Mouse (Mus musculus): ENCODE data around the gene Gm26602. TPM values are rescaled to one million over a fixed set of nuclear protein-coding genes. Genes with fewer than 3 reads are reported as not detected.

Gm26602 gene
- polyA plus RNA-seq (2012; rRNA removed): not detected in 2 replicates

DNA sequence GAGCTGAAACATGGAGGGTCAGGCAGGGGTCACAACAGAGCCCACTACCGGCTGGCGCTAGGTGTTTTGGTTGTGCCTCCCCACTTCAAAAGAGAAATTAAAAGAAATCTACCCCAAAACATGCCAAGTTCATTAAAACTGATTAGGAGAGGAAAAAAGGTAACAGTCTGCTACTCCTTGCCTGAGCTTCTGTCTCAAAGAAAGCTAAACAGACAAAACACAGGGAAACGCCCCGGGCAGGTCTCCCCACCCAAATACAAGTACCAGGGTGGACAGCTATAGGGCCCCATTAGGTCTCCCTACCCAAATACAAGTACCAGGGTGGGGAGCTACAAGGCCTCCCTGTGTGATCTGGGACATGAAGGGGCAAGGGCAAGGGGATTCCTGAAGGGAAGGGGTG is at the start of gene Gm26602:
Gm26602 (plus strand) TSS at position 301 of the 400 bp plus-strand sequence.

DNA sequence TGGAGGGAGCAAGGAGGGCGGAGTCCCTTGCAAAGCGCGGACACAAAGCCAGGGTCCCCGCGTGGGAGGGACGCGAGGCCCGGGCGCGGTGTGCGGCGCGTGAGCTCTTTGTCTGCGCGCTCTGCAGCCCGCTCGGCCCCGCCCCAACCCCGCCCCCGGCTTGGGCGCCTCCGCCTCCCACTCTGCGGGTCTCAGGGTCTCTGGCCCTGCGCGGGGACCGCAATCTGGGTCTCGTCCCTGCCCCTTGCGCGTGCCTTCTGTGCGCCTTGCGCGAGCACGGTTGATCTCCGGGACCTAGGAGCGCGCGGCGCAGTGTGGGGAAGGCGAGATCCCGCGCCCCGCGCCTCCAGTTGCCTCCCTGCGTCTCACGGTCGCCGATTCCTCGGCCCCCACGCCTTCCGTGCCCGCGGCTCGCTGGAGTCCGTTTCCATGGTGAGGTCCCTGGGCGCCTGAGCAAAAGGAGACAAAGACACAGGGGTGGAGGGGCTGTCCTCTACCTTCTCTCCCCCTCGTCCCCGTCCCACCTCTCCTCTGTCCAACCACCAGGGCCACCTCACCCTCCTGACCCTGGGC is 36.3 kb upstream of the Gm26602 start, which contains the start of the genes Prtn3 and Plppr3:
Prtn3 (plus strand) TSS at position 187 of the 573 bp plus-strand sequence.
Plppr3 (minus strand) TSS at position 345 of the 573 bp plus-strand sequence.

DNA sequence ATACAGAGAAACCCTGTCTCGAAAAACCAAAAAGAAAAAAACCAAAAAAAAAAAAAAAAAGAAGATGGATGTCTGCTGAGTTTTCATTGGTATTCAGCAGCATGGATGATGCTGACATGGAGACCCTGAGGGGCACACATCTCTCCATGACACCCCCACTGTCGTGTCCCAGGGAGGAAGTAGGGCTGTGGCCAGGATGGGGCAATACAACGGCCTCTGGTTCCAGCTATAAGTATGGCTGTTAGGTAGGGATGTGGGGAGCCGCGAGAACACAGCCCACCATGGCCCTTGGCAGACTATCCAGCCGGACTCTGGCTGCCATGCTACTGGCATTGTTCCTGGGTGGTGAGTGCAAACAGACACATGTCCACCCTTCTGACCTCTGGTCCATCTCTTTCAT is 24.6 kb upstream of the Gm26602 start, which contains the start of gene Elane:
Elane (plus strand) TSS at position 194 of the 400 bp plus-strand sequence.

DNA sequence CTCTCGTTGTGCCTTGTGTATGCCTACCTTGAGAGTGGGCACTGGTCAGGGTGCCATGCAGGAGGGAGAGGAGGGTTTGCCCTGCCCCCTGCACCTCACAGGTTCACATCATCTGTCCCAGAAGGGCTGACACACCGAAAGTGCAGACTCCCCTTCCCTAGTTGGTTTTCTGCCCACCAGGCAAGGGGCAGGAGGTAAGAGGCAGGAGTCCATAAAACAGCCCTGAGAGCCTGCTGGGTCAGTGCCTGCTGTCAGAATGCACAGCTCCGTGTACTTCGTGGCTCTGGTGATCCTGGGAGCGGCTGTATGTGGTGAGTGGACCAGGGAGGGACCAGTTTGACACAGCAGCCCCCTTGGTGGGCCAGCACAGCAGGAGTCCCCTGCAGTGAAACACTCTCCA is 20.0 kb upstream of the Gm26602 start, which contains the start of gene Cfd:
Cfd (plus strand) TSS at position 184 of the 400 bp plus-strand sequence.

DNA sequence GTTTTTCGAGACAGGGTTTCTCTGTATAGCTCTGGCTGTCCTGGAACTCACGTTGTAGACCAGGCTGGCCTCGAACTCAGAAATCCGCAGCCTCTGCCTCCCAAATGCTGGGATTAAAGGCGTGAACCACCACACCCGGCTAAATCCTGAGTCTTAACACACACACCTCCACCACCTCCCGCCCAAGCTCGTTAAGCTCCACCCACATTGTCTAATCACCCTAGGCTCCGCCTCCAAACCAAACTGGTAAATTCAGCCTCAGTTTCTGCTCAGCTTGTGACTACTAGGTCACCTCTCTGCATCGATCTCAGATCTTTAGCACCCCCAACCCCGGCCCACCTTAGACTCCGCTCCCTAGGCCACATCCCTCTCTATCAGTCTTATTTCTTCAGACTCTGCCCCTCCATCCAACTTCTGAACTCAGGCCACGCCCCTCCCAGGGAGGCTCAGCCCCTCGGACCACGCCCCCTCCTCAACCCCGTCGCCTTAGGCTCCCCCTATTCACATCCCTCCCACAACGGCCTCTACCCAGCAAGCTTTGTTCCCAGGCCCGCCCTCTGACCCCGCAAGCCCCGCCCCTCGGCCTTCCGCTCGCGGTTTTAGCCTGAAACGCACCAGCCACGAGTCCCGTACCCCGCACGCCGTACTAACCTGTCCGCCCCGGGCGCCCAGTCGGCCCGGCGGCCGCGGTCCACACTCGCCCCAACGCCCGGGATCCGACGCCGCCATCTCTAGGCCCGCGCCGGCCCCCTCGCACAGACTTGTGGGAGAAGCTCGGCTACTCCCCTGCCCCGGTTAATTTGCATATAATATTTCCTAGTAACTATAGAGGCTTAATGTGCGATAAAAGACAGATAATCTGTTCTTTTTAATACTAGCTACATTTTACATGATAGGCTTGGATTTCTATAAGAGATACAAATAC is 2.2 kb upstream of the Gm26602 start, which contains the start of gene Med16:
Med16 (minus strand) TSS at position 757 of the 925 bp plus-strand sequence.

DNA sequence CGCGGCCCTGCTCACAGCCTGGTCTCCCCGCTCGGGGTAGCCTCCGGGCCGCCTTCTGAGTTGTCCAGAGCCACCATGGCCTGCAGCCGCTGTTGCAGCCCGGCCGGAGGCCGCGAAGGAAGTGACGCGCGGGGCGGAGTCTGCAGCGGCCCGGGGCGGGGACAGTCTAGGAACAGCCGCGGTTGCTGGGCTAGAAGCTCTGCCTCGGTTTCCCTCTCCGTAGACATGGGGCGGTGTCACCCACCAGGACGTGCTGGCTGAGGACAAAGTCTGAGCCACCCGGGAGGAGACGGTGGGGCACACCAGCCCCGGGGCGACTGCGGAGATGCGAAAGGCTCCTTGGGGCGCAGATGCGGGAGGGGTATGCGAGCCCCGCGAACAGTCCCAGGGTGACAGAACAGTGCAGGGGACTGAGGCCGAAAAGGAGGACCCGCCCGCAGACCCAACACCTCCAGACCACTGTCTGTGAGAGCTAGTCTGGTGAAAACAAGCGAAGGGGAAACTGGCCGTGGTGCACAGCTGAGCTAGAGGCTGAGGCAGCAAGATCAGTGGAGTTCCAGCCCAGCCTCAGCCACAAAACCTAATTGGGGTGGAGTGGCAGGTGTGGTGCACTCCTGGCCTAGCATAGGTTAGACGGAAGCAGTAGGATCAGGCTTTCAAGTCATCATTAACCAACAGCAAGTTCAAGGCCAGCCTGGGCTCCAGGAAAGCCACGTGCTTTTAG is 6.3 kb downstream of the Gm26602 start, which contains the start of gene Kiss1r:
Kiss1r (plus strand) TSS at position 164 of the 724 bp plus-strand sequence.

DNA sequence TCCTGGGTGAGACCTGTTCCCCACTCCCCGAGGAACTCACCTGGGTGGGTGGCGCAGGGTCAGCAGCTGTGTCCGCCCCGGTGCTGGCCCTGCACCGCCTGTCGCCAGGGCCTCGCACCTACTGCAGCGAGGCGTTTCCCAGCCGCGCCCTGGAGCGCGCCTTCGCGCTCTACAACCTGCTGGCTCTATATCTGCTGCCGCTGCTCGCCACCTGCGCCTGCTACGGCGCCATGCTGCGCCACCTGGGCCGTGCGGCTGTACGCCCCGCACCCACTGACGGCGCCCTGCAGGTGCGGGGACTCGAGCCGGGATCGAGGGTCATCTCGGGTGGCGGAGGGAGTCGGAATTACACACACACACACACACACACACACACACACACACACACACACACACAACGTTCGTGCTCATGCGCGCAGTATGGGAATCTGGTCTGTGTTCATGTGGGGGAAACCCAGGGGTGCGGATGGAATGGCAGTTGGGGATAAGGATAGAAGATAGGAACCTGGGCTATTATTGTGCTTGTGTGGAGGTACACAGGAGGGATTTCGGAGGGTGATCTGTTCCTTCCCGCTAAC is 10.4 kb downstream of the Gm26602 start, which contains the start of gene R3hdm4:
R3hdm4 (minus strand) TSS at position 251 of the 578 bp plus-strand sequence.

DNA sequence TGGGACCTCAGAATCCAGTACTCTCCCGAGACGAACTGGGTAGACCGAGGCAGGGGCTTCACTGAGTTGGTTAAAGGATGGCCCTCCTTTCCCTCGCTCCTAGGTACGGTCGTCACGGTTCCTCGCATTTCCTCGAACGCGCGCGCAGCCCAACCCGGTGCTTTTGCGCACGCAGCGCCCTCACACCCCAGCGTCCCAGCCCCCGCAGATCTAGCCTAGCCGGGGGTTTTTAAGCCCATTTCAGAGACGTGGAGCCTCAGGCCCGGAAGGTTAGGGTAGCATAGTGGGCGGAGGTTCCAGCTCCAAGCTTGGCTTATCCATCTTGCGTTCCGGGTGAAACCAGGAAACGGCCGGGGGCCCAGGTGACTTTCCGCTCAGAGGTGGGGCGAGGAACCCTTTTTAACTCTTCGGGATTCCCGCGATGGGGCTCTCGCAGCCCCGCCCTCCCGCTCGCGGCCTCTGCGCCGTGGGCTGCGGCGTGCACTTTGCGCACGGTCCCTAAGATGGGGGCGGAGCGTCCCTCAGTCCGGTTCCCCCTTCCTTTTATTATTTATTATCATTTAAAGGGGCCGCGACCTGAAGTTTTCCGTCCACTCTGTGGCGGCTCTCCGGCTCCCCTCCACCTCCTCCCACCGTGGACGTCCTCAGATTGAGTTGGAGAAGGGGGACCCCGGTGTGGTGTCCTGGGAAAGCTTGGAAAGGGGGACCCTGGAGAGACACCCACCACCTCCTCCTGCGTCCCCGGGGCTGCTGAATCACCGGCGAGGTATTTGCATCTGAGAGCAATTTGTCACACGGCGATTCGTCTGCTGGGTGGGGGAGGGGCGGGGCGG is 16.1 kb downstream of the Gm26602 start, which contains the start of gene Arid3a:
Arid3a (plus strand) TSS at position 553 of the 833 bp plus-strand sequence.

DNA sequence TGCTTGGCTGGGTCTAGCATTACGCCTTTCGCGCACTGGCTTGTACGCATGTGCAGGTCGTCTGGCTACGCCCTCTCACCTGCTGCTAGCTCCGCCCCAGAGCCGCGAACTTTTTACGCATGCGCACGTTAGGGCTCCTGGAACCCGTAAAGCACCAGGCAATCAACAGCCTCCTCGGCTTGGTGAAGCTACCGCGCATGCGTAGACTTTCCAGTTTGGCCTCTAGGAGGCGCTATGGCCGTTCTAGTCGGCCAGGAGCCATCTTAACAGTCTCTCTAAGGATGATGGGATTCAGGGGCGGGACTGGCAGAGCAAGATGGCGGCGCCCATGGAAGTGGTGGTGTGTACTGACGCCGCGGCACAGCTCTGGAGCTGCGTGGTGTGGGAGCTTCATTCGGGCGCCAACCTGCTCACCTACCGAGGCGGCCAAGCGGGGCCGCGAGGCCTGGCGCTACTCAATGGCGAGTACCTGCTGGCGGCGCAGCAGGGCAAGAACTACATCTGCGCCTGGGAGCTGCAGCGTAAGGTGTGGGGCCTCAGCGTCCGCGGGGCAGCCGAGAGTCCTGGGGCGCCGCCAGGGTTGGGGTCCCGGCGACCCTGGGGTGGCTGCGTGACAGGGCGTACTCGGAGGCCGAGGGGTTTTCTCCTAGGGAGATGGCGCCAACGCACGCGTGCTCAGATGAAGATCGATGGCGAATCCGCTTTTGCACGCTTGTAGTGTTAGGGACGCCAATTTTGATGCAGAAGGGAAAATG is 49.4 kb downstream of the Gm26602 start, which contains the start of gene Wdr18:
Wdr18 (plus strand) TSS at position 306 of the 755 bp plus-strand sequence.

Other genes starting within 250 kb of the Gm26602 start
- 0.37 and 0.41 TPM in 2 replicates for gene Madcam1, start 246.3 kb upstream of the Gm26602 start, polyA plus RNA-seq (2012; rRNA removed)
- gene Tpgs1, start 241.5 kb upstream of the Gm26602 start, polyA plus RNA-seq (2012; rRNA removed): 157 and 195 TPM in 2 replicates
- 105 and 140 TPM in 2 replicates for gene Cdc34, start 228.7 kb upstream of the Gm26602 start, polyA plus RNA-seq (2012; rRNA removed)
- gene Gzmm, start 221.8 kb upstream of the Gm26602 start, polyA plus RNA-seq (2012; rRNA removed): 0.38 and 0.59 TPM in 2 replicates
- gene Bsg, start 206.4 kb upstream of the Gm26602 start, polyA plus RNA-seq (2012; rRNA removed): 812 and 1,288 TPM in 2 replicates
- gene Hcn2, start 194.2 kb upstream of the Gm26602 start, polyA plus RNA-seq (2012; rRNA removed): 15.6 and 16.5 TPM in 2 replicates
- gene Polrmt, start 164.3 kb upstream of the Gm26602 start, polyA plus RNA-seq (2012; rRNA removed): 87.5 and 91.0 TPM in 2 replicates
- gene Fgf22, start 155.8 kb upstream of the Gm26602 start, polyA plus RNA-seq (2012; rRNA removed): 0.14 TPM in 1 of 2 replicates, not detected in the other
- gene Rnf126, start 143.9 kb upstream of the Gm26602 start, polyA plus RNA-seq (2012; rRNA removed): 308 and 375 TPM in 2 replicates
- gene Fstl3, start 133.6 kb upstream of the Gm26602 start, polyA plus RNA-seq (2012; rRNA removed): 44.1 and 45.1 TPM in 2 replicates
- 0.20 and 0.37 TPM in 2 replicates for gene Prss57, start 119.9 kb upstream of the Gm26602 start, polyA plus RNA-seq (2012; rRNA removed)
- gene Palm, start 117.3 kb upstream of the Gm26602 start, polyA plus RNA-seq (2012; rRNA removed): 90.7 and 101 TPM in 2 replicates
- gene Misp, start 89.9 kb upstream of the Gm26602 start, polyA plus RNA-seq (2012; rRNA removed): 5.1 and 6.2 TPM in 2 replicates
- gene Ptbp1, start 56.4 kb upstream of the Gm26602 start, polyA plus RNA-seq (2012; rRNA removed): 420 and 461 TPM in 2 replicates
- gene Prtn3, start 36.4 kb upstream of the Gm26602 start, polyA plus RNA-seq (2012; rRNA removed): 9.7 and 11.8 TPM in 2 replicates
- gene Plppr3, start 36.2 kb upstream of the Gm26602 start, polyA plus RNA-seq (2012; rRNA removed): 55.3 and 72.1 TPM in 2 replicates
- gene Elane, start 24.6 kb upstream of the Gm26602 start, polyA plus RNA-seq (2012; rRNA removed): 0.20 and 1.7 TPM in 2 replicates
- gene Cfd, start 20.0 kb upstream of the Gm26602 start, polyA plus RNA-seq (2012; rRNA removed): 3,404 and 4,096 TPM in 2 replicates
- gene Med16, start 1.9 kb upstream of the Gm26602 start, polyA plus RNA-seq (2012; rRNA removed): 147 and 148 TPM in 2 replicates
- 11.7 and 14.4 TPM in 2 replicates for gene Kiss1r, start 6.1 kb downstream of the Gm26602 start, polyA plus RNA-seq (2012; rRNA removed)
- gene R3hdm4, start 10.4 kb downstream of the Gm26602 start, polyA plus RNA-seq (2012; rRNA removed): 253 and 262 TPM in 2 replicates
- gene Arid3a, start 16.2 kb downstream of the Gm26602 start, polyA plus RNA-seq (2012; rRNA removed): 12.3 and 12.7 TPM in 2 replicates
- gene Wdr18, start 49.3 kb downstream of the Gm26602 start, polyA plus RNA-seq (2012; rRNA removed): 93.7 and 94.3 TPM in 2 replicates
- gene Grin3b, start 59.9 kb downstream of the Gm26602 start, polyA plus RNA-seq (2012; rRNA removed): 0.26 and 0.77 TPM in 2 replicates
- 471 and 485 TPM in 2 replicates for gene Tmem259, start 73.5 kb downstream of the Gm26602 start, polyA plus RNA-seq (2012; rRNA removed)
- gene Cnn2, start 77.7 kb downstream of the Gm26602 start, polyA plus RNA-seq (2012; rRNA removed): 287 and 331 TPM in 2 replicates
- 20.1 and 25.5 TPM in 2 replicates for gene Abca7, start 85.6 kb downstream of the Gm26602 start, polyA plus RNA-seq (2012; rRNA removed)
- 23.1 and 27.9 TPM in 2 replicates for gene Arhgap45, start 105.8 kb downstream of the Gm26602 start, polyA plus RNA-seq (2012; rRNA removed)
- 406 and 421 TPM in 2 replicates for gene Polr2e, start 128.9 kb downstream of the Gm26602 start, polyA plus RNA-seq (2012; rRNA removed)
- 613 and 620 TPM in 2 replicates for gene Gpx4, start 136.3 kb downstream of the Gm26602 start, polyA plus RNA-seq (2012; rRNA removed)
- 85.9 and 89.3 TPM in 2 replicates for gene Sbno2, start 194.7 kb downstream of the Gm26602 start, polyA plus RNA-seq (2012; rRNA removed)
- gene Stk11, start 204.9 kb downstream of the Gm26602 start, polyA plus RNA-seq (2012; rRNA removed): 186 and 203 TPM in 2 replicates
- 1,675 and 3,137 TPM in 2 replicates for gene Atp5d, start 227.8 kb downstream of the Gm26602 start, polyA plus RNA-seq (2012; rRNA removed)
- gene Cbarp, start 230.0 kb downstream of the Gm26602 start, polyA plus RNA-seq (2012; rRNA removed): 58.9 and 61.5 TPM in 2 replicates
- 221 and 248 TPM in 2 replicates for gene Midn, start 237.4 kb downstream of the Gm26602 start, polyA plus RNA-seq (2012; rRNA removed)

All from ovary, adult 2 months (tissue).